Mouse (Mus musculus): ENCODE data around the gene Ang5. TPM values are rescaled to one million over a fixed set of nuclear protein-coding genes. Genes with fewer than 3 reads are reported as not detected.

Ang5 gene
- polyA plus RNA-seq, 1 experiment from 2014 or later = not detected

Other genes with a start within 250 kb of the Ang5 start
- not detected in 2 replicates for gene Gm16506, start 229.6 kb upstream of the Ang5 start, polyA plus RNA-seq (2015; fragmentation: Nextera tagmentation; extraction: Ambion mirVana)
- not detected in 2 replicates for gene Gm6526, start 209.2 kb upstream of the Ang5 start, polyA plus RNA-seq (2015; fragmentation: Nextera tagmentation; extraction: Ambion mirVana)
- not detected in 2 replicates for gene Gm8180, start 172.3 kb upstream of the Ang5 start, polyA plus RNA-seq (2015; fragmentation: Nextera tagmentation; extraction: Ambion mirVana)
- gene Ear1, start 81.6 kb upstream of the Ang5 start, polyA plus RNA-seq (2015; fragmentation: Nextera tagmentation; extraction: Ambion mirVana) = not detected in 2 replicates
- not detected in 2 replicates for gene Ear10, start 33.5 kb upstream of the Ang5 start, polyA plus RNA-seq (2015; fragmentation: Nextera tagmentation; extraction: Ambion mirVana)
- 4.8 and 4.9 TPM in 2 replicates for gene Gm8113, start 31.7 kb upstream of the Ang5 start, polyA plus RNA-seq (2015; fragmentation: Nextera tagmentation; extraction: Ambion mirVana)
- not detected in 2 replicates for gene Ang6, start 45.2 kb downstream of the Ang5 start, polyA plus RNA-seq (2015; fragmentation: Nextera tagmentation; extraction: Ambion mirVana)
- not detected in 2 replicates for gene Ear2, start 145.6 kb downstream of the Ang5 start, polyA plus RNA-seq (2015; fragmentation: Nextera tagmentation; extraction: Ambion mirVana)
- gene Gm3327, start 166.8 kb downstream of the Ang5 start, polyA plus RNA-seq (2015; fragmentation: Nextera tagmentation; extraction: Ambion mirVana) = not detected in 2 replicates
- not detected in 2 replicates for gene Gm8212, start 240.6 kb downstream of the Ang5 start, polyA plus RNA-seq (2015; fragmentation: Nextera tagmentation; extraction: Ambion mirVana)

Measured in forebrain, embryonic 16.5 days (tissue).